Mouse (Mus musculus) thymus, adult 2 months (tissue): ENCODE data around the gene Aftph.

ENCODE experiments used
- CTCF ChIP-seq: fragments of 200-500 bp; IDR thresholded peaks from 2 replicates; pipeline ENCODE4 v1.5.1; 2012; ENCODE audit warnings: mild to moderate bottlenecking, control low read depth, low read length, moderate library complexity, borderline replicate concordance; ENCODE audit not compliant: control insufficient read depth, poor library complexity, insufficient read depth; ENCODE audit errors: extremely low read depth
- POLR2A ChIP-seq: fragments of 200-500 bp; IDR thresholded peaks from 2 replicates; pipeline ENCODE4 v1.6.1; 2012; ENCODE audit warnings: mild to moderate bottlenecking, low read length, control low read depth, moderate library complexity; ENCODE audit not compliant: control insufficient read depth, poor library complexity, insufficient read depth; ENCODE audit errors: extremely low read depth

DNA sequence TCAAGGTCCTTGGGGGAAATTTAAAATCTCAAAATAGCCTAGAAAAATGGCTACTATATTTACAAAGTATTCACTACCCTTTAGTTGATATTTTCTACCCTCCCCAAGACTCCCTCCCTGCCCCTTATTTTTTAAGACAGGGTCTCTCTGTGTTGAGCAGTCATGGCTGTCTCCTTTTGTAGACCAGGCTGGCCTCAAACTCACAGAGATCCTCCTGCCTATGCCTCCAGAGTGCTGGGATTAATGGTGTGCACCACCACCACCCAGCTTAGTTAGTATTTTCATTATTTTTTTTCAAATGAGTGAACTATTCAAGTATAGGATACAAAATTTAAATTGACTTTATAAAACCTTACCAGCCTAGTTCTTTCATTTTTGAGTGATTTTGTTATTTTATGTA lies 104.3 kb downstream of the Aftph start:
- TF ChIP-seq CTCF: no peak
- no peak for TF ChIP-seq POLR2A
